Mouse (Mus musculus): Measurements from ENCODE around the gene Map1b. TPM values are rescaled to one million over a fixed set of nuclear protein-coding genes. Genes with fewer than 3 reads are reported as not detected.

Gene Map1b
- polyA plus RNA-seq, 1 experiment from 2014 or later: 72.0 TPM

- WGBS: 61% methylated on average over 8 of the region's 8 CpGs
- Histone ChIP-seq H3K4me2 (ENCODE audit: low read depth, severe bottlenecking) (no peak overlapping the region), H3K36me3 (ENCODE audit: control insufficient read depth, insufficient read depth, low read length) (no peaks in the 10 kb centered on the region), H3K27ac (replicated peaks; ENCODE audit: low read depth, low read length) (no peak overlapping the region), H3K27me3 (ENCODE audit: control insufficient read depth, insufficient read depth, low read length) (no peaks in the 10 kb centered on the region), H3K4me1 (ENCODE audit: control insufficient read depth, insufficient read depth, low read length) (no peaks in the 10 kb centered on the region; the same call in 1 of the 2 replicates), H3K4me3 (ENCODE audit: low read depth, low read length) (no peak overlapping the region), H3K9me3 (ENCODE audit: control insufficient read depth, low read length) (no peaks in the 10 kb centered on the region), H3K9ac (ENCODE audit: low read length) (no peak overlapping the region)
- DNase-seq (ENCODE audit: low spot score): no peak
- no peak for ATAC-seq (ENCODE audit: insufficient number of reproducible peaks, low FRiP score, low TSS enrichment, low read depth)
Measured at GRCm38 (mm10) chr13:99554960-99555359, 38.6 kb upstream of the Map1b start.

DNA sequence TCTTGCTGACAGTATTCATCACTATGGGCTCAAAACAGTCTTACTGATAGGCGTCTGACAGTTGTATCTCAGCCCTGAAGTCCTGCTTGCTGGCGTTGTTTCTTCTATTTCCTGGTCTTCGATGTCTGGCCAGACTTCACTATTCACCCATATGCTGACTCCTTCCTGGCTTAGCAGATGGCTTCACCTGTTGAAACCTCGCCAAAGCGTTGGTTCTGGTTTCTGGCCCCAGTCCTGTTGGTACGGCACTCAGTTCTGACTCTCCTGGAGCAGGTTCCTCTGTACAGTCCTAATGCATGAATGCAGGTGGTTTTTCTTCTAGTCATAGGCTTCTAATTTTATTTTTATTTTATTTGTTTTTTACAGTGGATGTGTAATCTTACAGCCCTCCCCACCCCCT, 38.1 kb upstream of the Map1b start:
- WGBS: 90% methylated on average over 6 of the region's 6 CpGs
- Histone ChIP-seq H3K27me3 (ENCODE audit: control insufficient read depth, insufficient read depth, low read length) (no peaks in the 10 kb centered on the region), H3K27ac (replicated peaks; ENCODE audit: low read depth, low read length) (no peak overlapping the region), H3K4me1 (ENCODE audit: control insufficient read depth, insufficient read depth, low read length) (no peaks in the 10 kb centered on the region; the same call in 1 of the 2 replicates), H3K9me3 (ENCODE audit: control insufficient read depth, low read length) (no peaks in the 10 kb centered on the region), H3K4me2 (ENCODE audit: low read depth, severe bottlenecking) (no peak overlapping the region), H3K36me3 (ENCODE audit: control insufficient read depth, insufficient read depth, low read length) (no peaks in the 10 kb centered on the region), H3K9ac (ENCODE audit: low read length) (no peak overlapping the region), H3K4me3 (ENCODE audit: low read depth, low read length) (no peak overlapping the region)
- no peak for DNase-seq (ENCODE audit: low spot score)
- ATAC-seq (ENCODE audit: insufficient number of reproducible peaks, low FRiP score, low TSS enrichment, low read depth): no peak

DNA sequence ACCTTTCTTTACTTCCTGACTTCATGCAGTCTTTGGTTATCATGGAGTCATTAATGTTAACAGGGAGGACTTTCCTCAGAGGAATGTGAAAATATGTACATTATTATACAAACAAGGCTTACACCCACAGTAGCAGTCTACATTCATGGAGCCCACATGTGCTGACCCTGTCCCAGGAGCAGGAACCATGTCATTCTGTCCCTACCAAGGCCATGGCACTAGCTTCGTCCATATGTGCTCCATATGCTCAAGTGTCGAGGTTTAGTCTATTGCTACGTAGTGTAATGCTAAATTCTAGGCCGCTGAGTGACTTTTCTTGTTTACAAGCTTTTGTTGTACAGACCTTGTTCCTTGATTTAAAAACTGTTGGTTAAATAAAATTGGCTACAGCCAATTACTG, 36.0 kb upstream of the Map1b start:
- H3K36me3 ChIP-seq (ENCODE audit: control insufficient read depth, insufficient read depth, low read length): no peaks in the 10 kb centered on the region
- no peak overlapping the region for H3K27ac ChIP-seq (replicated peaks; ENCODE audit: low read depth, low read length)
- DNase-seq (ENCODE audit: low spot score) (no peak), ATAC-seq (ENCODE audit: insufficient number of reproducible peaks, low FRiP score, low TSS enrichment, low read depth) (no peak)
- no peaks in the 10 kb centered on the region for H3K27me3 ChIP-seq (ENCODE audit: control insufficient read depth, insufficient read depth, low read length)
- H3K9ac ChIP-seq (ENCODE audit: low read length): no peak overlapping the region
- 83% methylated on average over 4 of the region's 4 CpGs for WGBS
- no peaks in the 10 kb centered on the region for H3K9me3 ChIP-seq (ENCODE audit: control insufficient read depth, low read length)
- no peak overlapping the region for H3K4me2 ChIP-seq (ENCODE audit: low read depth, severe bottlenecking)
- no peaks in the 10 kb centered on the region for H3K4me1 ChIP-seq (ENCODE audit: control insufficient read depth, insufficient read depth, low read length)
- H3K4me3 ChIP-seq (ENCODE audit: low read depth, low read length): no peak overlapping the region

- ATAC-seq (ENCODE audit: insufficient number of reproducible peaks, low FRiP score, low TSS enrichment, low read depth) (no peak), DNase-seq (ENCODE audit: low spot score) (no peak)
- H3K36me3 ChIP-seq (ENCODE audit: control insufficient read depth, insufficient read depth, low read length): no peaks in the 10 kb centered on the region
- no peak overlapping the region for H3K9ac ChIP-seq (ENCODE audit: low read length)
- 60% methylated on average over 12 of the region's 12 CpGs for WGBS
- no peak overlapping the region for H3K4me3 ChIP-seq (ENCODE audit: low read depth, low read length)
- H3K4me1 ChIP-seq (ENCODE audit: control insufficient read depth, insufficient read depth, low read length): no peaks in the 10 kb centered on the region
- no peak overlapping the region for H3K4me2 ChIP-seq (ENCODE audit: low read depth, severe bottlenecking)
- H3K9me3 ChIP-seq (ENCODE audit: control insufficient read depth, low read length): no peaks in the 10 kb centered on the region
- H3K27me3 ChIP-seq (ENCODE audit: control insufficient read depth, insufficient read depth, low read length): no peaks in the 10 kb centered on the region
- no peak overlapping the region for H3K27ac ChIP-seq (replicated peaks; ENCODE audit: low read depth, low read length)
Measured at GRCm38 (mm10) chr13:99550679-99551369, 34.5 kb upstream of the Map1b start.

DNA sequence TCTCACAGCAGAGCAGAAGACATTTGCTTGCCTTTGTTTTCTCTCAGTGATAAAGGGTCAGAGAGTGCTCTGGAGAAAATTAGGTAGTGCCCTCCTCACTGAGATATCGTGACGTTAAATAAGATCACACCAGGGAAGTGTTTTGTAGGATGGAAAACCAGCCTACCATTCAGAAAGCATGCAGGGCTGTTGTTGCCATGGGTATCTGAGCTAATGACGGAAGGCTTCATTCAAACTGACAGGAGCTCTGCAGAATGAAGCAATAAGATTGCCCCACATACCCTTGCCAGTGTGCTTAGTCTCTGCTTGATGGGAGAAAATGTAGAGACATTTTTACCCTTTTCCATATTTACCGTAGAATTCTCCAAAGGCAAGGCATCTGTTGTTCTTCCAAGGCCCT, 33.7 kb upstream of the Map1b start:
- H3K4me1 ChIP-seq (ENCODE audit: control insufficient read depth, insufficient read depth, low read length): no peaks in the 10 kb centered on the region
- H3K9me3 ChIP-seq (ENCODE audit: control insufficient read depth, low read length): no peaks in the 10 kb centered on the region
- no peak for ATAC-seq (ENCODE audit: insufficient number of reproducible peaks, low FRiP score, low TSS enrichment, low read depth)
- no peak overlapping the region for H3K27ac ChIP-seq (replicated peaks; ENCODE audit: low read depth, low read length)
- 87% methylated on average over 4 of the region's 4 CpGs for WGBS
- H3K27me3 ChIP-seq (ENCODE audit: control insufficient read depth, insufficient read depth, low read length): no peaks in the 10 kb centered on the region
- no peak for DNase-seq (ENCODE audit: low spot score)
- H3K4me3 ChIP-seq (ENCODE audit: low read depth, low read length): no peak overlapping the region
- H3K36me3 ChIP-seq (ENCODE audit: control insufficient read depth, insufficient read depth, low read length): no peaks in the 10 kb centered on the region
- no peak overlapping the region for H3K4me2 ChIP-seq (ENCODE audit: low read depth, severe bottlenecking)
- H3K9ac ChIP-seq (ENCODE audit: low read length): no peak overlapping the region

DNA sequence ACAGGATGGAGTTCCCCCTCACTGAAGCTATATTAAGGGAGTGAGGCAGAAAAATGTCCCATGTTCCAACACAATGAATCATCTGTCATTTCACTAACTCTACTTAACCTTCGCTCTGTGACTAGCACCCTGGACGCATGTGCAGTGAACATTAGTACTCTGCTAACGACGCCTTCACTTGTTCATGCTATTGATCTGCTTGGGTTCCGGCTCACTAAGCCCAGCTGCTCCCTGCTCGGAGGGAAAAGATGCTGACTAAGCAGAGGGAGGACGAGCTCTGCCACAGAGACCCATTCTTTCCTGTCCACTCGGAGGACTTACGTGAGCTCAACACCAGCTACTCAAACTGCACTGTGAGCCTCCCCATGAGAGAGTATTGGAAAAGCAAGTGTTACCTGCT, 33.2 kb upstream of the Map1b start:
- DNase-seq (ENCODE audit: low spot score) (no peak), ATAC-seq (ENCODE audit: insufficient number of reproducible peaks, low FRiP score, low TSS enrichment, low read depth) (no peak)
- H3K4me1 ChIP-seq (ENCODE audit: control insufficient read depth, insufficient read depth, low read length): no peaks in the 10 kb centered on the region
- no peak overlapping the region for H3K9ac ChIP-seq (ENCODE audit: low read length)
- no peak overlapping the region for H3K4me3 ChIP-seq (ENCODE audit: low read depth, low read length)
- H3K27me3 ChIP-seq (ENCODE audit: control insufficient read depth, insufficient read depth, low read length): no peaks in the 10 kb centered on the region
- 52% methylated on average over 9 of the region's 9 CpGs for WGBS
- H3K9me3 ChIP-seq (ENCODE audit: control insufficient read depth, low read length): no peaks in the 10 kb centered on the region
- H3K27ac ChIP-seq (replicated peaks; ENCODE audit: low read depth, low read length): no peak overlapping the region
- H3K36me3 ChIP-seq (ENCODE audit: control insufficient read depth, insufficient read depth, low read length): no peaks in the 10 kb centered on the region
- no peak overlapping the region for H3K4me2 ChIP-seq (ENCODE audit: low read depth, severe bottlenecking)

- DNase-seq (ENCODE audit: low spot score) (no peak), ATAC-seq (ENCODE audit: insufficient number of reproducible peaks, low FRiP score, low TSS enrichment, low read depth) (no peak)
- Histone ChIP-seq H3K9me3 (ENCODE audit: control insufficient read depth, low read length) (no peaks in the 10 kb centered on the region), H3K27me3 (ENCODE audit: control insufficient read depth, insufficient read depth, low read length) (no peaks in the 10 kb centered on the region), H3K4me1 (ENCODE audit: control insufficient read depth, insufficient read depth, low read length) (0 out of 2 replicates have a peak, but pooled peaks cover 3% of the 10 kb centered on the region), H3K4me2 (ENCODE audit: low read depth, severe bottlenecking) (no peak overlapping the region), H3K36me3 (ENCODE audit: control insufficient read depth, insufficient read depth, low read length) (no peaks in the 10 kb centered on the region), H3K27ac (replicated peaks; ENCODE audit: low read depth, low read length) (no peak overlapping the region), H3K9ac (ENCODE audit: low read length) (no peak overlapping the region), H3K4me3 (ENCODE audit: low read depth, low read length) (no peak overlapping the region)
- 67% methylated on average over 5 of the region's 5 CpGs for WGBS
Measured at GRCm38 (mm10) chr13:99546832-99547231, 30.5 kb upstream of the Map1b start.

DNA sequence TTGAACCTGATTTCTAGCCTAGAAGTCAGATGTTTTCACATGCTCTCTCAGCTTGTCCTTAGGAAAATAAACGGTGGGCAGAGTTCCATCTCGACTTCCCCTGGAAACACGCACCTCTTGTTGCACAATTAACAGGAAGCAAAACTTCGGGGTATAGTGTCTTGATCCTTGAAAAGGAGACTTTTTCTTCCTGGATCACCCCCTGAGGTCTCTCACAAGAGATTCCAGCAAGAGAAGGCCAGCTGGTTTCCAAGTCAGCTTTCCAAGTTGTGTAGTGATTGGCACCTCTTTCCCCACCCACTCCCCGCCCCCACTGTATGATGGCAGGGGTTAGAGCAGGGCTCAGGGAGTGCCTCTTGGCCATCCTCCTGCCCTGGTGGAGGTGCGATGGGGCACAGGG, 28.9 kb upstream of the Map1b start:
- H3K27me3 ChIP-seq (ENCODE audit: control insufficient read depth, insufficient read depth, low read length): no peaks in the 10 kb centered on the region
- H3K9me3 ChIP-seq (ENCODE audit: control insufficient read depth, low read length): no peaks in the 10 kb centered on the region
- H3K4me2 ChIP-seq (ENCODE audit: low read depth, severe bottlenecking): no peak overlapping the region
- H3K36me3 ChIP-seq (ENCODE audit: control insufficient read depth, insufficient read depth, low read length): no peaks in the 10 kb centered on the region
- no peak overlapping the region for H3K9ac ChIP-seq (ENCODE audit: low read length)
- 76% methylated on average over 6 of the region's 6 CpGs for WGBS
- H3K4me3 ChIP-seq (ENCODE audit: low read depth, low read length): no peak overlapping the region
- no peak for ATAC-seq (ENCODE audit: insufficient number of reproducible peaks, low FRiP score, low TSS enrichment, low read depth)
- 0 out of 2 replicates have a peak, but pooled peaks cover 3% of the 10 kb centered on the region for H3K4me1 ChIP-seq (ENCODE audit: control insufficient read depth, insufficient read depth, low read length)
- no peak overlapping the region for H3K27ac ChIP-seq (replicated peaks; ENCODE audit: low read depth, low read length)
- DNase-seq (ENCODE audit: low spot score): no peak

Measured in limb, embryonic 11.5 days (tissue).